Mouse (Mus musculus) olfactory bulb, adult 2 months (tissue): ENCODE measurements at regions not wholly inside any gene's neighbourhood (a gene's known extent, or its start where the extent isn't known, plus 50 kb on each side); places are given as distances from the start of the nearest gene placed in this dataset.

Source experiments
- CTCF ChIP-seq: fragments of 200-500 bp; IDR thresholded peaks from 2 replicates; pipeline ENCODE4 v1.5.1; 2012; ENCODE audit warnings: low read depth, mild to moderate bottlenecking, low read length, moderate library complexity; ENCODE audit not compliant: insufficient read depth
- POLR2A ChIP-seq: fragments of 200-500 bp; IDR thresholded peaks from 2 replicates; pipeline ENCODE4 v1.6.1; 2012; ENCODE audit warnings: mild to moderate bottlenecking, low read depth, low read length, moderate library complexity; ENCODE audit not compliant: insufficient read depth

GRCm38 (mm10) chr16:86136169-86136568, 234.5 kb upstream of the Adamts5 start:
- TF ChIP-seq CTCF (no peak), POLR2A (no peak)
